Mouse (Mus musculus): ENCODE data around the gene Il25.
"Not testable (repeated sequence)": the region's sequence is repeated elsewhere in the genome, so short reads cannot be mapped to it uniquely, and the experiment has no call there.

Il25 gene

DNA sequence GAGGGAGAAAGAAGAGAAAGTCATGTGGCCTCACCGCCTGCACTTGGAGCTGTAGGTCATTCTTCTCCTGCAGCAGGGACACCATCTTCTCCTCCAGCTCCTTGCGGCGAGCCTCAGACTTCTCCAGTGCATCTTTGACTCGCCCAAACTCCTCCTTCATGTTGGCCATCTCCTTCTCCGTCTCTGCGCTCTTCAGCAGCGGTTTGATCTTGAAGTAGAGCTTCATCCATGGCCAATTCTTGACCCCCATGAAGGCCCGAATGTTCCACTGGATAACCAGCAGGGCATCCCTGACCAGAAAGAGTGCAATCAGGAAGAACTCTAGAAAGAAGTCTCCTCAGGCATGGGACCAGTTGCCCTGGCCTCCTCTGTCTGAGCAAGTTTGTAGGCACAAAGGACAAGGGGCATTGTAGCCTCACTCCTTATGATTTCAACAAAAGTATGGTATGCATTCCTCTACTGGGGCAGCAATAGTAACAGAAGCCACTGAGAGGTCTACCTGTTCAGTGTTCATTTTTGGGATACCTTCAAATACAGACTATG lies 21.2 kb downstream of the Il25 start:
- DNase-seq (ENCODE audit: low spot score): no peak

DNA sequence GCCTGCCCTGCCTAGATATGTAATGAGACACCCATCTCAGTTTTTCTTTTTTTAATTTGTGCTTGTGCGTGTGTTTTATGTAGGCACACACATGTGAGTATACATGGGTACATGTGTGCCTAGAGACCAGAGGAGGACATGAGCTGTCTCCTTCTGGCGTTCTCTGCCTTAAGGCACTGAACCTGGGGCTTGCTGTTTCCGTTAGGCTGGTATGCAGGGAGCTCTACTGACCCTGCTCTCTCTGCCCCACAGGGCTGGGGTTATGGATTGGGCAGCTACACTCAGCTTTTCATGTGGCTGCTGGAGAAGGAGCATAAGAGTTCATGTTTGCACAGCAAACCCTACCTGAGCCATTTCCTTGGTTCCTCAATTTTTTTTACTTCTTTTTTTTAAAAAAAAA lies 22.0 kb downstream of the Il25 start:
- DNase-seq (ENCODE audit: low spot score): no peak

DNA sequence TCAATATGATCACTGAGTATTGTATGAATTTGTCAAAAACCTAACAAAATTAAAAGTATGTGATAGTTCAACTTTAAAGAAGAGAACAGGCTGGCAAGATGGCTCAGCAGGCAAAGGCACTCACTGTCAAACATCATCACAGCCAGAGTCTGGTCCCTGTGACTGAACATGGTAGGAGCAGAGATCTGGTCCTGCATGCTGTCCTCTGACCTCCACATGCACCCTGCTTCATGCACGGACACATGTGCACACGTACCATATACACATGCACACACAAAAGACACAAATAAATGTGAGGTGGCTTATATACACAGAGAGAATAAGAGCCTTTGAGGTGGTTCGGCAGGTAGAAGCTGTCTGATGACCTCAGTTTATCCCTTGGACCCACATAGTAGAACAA lies 23.0 kb downstream of the Il25 start:
- no peak for DNase-seq (ENCODE audit: low spot score)

DNA sequence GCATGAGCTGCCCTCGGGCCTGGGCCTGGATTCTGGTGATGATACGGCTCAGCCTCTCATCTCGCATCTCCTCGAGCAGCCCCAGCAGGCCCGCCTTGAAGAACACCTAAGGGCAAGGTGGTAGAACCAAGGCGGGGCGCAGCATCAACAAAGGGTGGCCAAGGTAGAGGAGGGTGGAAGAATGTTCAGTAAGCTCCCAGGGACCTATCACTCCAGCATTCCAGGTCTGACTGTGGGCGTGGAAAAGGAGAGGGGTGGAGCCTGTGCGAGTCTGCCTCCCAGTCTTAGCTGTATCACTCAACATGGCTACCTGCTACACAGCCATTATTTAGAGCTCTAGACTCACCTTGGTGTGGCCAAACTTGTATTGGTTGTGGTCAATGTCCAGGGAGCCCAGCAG lies 24.0 kb downstream of the Il25 start:
- DNase-seq (ENCODE audit: low spot score): no peak

DNA sequence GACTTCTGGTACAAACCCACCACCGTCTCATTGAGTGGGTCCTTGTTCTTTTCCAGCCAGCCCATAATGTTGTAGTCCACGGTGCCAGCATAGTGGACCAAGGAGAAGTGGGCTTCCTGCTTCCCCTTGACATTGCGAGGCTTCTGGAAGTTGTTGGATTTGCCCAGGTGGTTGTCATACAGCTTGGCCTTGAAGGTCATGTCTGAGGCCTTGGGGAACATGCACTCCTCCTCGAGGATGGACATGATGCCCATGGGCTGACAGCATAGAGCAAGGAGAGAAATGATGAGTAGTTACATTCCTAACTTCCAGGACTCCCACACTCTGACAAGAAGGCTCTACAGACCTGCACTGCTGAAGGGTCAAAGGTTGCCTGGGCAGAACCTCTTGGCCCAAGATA lies 26.0 kb downstream of the Il25 start:
- no peak for DNase-seq (ENCODE audit: low spot score)

DNA sequence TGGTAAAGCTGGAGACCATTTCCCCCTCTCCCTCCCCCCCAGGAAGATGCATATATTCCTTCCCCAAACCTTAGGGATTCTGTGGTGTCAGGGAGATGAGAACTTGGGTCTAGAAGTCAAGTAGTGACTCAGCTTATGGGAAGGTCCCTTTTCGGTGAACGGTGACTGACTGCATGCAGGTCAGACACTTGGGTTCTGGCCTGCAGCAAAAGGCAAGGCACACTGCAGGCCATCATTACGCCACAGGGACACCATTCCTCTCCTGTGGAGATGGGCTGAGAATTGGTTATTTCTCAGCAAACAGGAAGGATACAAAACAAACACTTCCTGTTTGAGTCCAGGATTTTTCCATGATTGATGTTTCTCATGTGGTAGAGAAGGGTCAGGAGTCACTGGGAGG lies 26.7 kb downstream of the Il25 start:
- DNase-seq (ENCODE audit: low spot score): no peak

DNA sequence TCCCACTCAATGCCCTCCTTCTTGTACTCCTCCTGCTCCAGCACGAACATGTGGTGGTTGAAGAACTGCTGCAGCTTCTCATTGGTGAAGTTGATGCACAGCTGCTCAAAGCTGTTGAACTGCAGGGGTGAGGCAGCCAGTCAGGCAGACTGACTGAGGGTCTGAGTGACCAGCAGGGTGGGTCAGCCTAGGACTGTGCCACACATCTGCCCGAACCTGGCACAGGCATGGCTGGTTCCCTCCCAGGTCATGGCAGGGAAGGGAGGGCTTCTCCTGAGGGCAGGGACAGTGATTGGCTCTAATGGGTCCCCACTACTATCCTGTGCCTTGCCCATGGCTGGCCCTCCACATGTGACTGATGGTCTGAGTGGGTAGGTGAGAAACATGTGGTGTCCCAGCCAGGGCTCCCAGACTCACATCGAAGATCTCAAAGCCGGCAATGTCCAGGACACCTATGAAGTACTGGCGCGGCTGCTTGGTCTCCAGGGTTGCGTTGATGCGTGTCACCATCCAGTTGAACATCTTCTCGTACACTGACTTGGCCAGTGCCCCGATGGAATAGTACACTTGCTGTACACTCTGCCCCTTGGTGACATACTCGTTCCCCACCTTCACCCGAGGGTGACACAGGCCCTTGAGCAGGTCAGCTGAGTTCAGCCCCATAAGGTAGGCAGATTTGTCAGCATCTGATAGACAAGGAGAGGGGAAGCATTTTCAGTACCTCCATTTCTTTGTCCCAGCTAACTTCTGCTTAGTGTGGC lies 27.5 kb downstream of the Il25 start:
- not testable (repeated sequence) for DNase-seq (ENCODE audit: low spot score)

DNA sequence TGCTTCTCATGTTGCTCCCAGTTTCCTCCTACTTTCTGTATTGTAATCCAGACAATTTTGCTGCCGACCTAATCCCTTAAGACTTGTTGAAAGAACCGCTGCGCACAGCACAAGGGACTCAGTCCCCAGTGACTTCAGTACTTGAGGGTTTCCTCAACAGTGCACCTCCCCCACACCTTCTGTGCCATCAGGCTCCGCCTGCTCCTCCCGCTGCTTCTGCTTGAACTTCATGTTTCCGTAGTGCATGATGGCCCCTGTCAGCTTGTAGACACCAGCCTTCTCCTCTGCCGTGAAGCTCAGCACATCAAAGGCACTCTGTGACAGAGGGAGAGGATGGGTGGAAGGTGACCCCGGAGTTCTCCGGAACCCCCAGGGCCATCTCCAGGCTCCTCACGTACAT lies 28.3 kb downstream of the Il25 start:
- no peak for DNase-seq (ENCODE audit: low spot score)

DNA sequence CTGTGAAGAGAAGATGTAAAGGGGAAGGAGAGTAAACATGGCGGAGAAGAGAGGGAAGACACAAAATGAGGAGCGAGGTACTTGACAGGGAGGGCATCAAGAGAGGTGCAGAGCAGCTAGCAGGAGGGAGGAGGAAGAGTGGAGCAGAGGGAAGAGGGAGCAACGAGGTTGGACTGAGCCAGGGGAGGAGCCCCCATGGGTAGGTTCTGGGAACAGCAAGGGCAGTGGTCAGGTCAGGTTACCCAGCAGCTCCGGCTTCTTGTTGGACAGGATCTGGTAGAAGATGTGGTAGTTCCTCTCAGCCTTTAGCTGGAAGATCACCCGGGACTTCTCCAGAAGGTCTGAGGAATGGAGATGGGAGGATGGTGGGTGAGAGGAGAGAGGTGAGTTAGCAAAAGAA lies 29.0 kb downstream of the Il25 start:
- DNase-seq (ENCODE audit: low spot score): no peak

DNA sequence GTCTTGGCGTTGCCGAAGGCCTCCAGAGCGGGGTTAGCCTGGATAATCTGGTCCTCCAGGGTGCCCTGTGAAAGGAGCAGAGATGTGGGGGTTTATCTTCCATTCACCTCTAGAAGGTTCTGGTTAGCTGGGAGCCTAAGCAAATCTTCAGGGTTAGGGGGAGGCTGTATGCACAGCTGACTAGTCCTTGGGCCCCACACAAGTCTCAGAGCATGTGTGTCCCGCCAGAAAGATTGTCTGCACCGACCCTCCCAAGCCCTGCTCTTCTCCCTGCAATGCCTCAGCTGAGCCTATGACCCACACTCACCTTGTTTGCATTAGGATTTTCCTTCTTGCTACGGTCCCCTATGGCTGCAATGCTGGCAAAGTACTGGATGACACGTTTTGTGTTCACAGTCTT lies 30.2 kb downstream of the Il25 start:
- no peak for DNase-seq (ENCODE audit: low spot score)

DNA sequence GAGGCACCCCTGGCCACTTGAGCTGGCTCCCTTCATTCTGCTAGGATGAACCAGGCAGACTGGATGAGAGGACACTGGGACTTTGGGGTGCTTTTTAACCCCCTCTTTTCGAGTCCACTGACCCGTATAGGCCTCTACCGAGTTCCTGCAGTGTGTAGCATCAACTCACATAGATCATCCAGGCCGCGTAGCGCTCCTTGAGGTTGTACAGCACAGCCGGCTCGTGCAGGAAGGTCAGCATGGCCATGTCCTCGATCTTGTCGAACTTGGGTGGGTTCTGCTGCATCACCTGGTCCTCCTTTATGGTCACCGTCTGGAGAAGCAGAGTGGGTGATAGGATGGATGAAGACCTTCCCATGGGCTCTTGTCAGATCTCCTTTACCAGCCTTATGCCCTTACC lies 31.2 kb downstream of the Il25 start:
- DNase-seq (ENCODE audit: low spot score): no peak

DNA sequence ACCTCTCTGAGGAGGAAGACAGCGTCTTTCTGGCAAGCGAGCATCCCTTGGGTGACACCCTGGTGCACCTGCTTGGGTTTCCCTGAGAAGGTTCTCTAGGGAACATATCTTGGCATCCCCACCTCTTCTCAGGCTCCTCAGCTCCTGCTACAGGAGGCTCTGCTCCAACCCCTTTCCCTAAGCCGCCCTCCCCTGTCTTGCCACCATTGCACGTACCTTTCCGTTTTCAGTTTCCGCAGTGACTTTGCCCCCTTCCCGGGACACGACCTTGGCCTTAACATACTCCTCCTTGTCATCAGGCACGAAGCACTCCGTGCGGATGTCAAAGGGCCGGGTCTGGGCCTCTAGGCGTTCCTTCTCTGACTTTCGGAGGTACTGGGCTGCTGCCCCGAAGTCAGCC lies 32.5 kb downstream of the Il25 start:
- DNase-seq (ENCODE audit: low spot score): no peak

DNA sequence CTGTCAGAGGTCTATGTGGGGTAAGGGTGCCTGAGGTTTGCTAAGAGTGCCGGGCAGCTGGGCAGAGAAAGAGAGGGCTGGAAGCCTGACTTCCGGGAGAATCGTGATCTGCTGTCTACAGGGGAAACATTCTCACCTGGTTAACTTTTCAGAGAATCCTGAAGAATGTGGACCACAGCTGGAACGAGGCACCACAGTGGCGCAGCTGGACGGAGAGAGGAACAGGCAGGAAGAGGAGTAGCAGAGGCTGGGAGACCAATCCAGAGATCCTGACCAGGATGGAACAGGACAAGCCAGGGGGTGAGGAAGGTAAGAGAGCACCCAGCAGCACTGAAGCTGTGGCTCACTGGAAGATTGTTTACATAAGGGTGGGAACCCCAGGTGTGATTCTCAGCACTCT lies 33.1 kb downstream of the Il25 start:
- no peak for DNase-seq (ENCODE audit: low spot score)

DNA sequence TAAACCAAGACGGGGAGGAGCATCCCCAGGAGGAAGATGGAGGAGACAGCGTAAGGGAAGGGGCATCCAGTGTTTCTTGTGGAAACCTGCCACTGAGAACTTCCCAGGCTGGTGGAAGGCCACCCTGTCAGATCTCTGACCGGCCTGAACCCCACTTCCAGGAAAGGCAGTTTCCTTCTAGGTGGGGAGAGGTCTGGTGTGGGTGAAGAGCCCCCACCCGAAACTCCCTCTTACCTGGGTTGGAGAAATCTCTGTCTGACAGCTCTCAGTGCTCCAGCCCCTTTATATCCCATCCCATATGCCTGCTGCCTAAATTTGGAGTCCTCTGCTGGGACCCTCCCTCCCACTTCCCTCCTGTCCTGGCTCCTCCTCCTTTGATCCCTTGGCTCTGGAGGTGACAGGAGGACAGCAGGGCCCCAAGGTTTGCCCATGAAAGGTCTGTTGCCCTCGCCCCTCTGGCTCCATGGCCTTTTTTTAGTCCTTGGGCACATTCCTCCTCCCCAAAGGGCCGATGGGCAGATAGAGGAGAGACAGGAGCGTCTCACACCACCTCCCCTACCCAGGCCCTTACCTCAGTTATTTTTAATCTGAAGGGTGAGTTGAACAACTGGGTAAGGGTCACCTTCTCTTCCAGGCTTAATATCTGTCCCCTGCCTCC lies 34.0 kb downstream of the Il25 start, which contains the start of gene Myh6:
Gene Myh6 (minus strand): TSS at position 608 of the 658 bp plus-strand sequence.
- no peak for DNase-seq (ENCODE audit: low spot score)

DNA sequence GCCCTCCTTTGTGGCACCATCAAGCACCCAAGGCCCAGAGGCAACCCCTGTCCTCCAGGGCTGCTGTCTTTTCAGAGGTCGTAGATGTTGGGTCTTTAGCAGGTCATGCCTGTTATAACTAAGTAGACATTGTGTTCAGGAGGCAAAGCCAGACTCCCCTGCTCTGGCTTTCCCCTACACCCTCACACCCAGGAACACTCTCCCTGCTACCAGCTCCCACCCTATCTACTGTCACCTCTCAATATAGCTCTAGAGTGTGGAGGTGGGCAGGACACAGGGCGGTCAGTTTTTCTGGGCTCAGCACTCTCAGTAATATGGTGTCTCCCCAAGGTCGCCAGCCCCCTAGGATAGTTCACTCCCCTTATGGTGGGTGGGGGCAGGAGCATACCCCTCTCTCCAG lies 35.4 kb downstream of the Il25 start:
- DNase-seq (ENCODE audit: low spot score): no peak

DNA sequence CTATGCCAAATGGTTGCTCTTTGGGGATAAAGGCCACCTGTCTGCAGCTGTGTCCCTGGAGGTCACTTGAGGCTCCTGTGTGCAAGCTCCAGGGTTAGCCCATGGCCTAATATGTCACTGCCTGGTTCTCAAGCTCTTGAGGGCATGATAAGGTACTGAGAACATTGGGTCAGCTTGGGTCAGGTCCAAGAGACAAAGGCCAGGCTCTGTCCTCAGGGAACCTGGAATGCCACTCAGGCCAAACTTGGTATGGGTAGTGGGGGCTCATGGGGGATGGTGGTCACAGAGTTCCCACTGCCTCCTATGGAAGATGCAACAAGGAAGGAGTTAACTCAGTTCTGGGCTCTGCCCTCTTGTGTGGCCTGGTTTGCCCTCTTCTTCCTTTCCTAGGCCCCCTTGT lies 35.8 kb downstream of the Il25 start:
- DNase-seq (ENCODE audit: low spot score): no peak

DNA sequence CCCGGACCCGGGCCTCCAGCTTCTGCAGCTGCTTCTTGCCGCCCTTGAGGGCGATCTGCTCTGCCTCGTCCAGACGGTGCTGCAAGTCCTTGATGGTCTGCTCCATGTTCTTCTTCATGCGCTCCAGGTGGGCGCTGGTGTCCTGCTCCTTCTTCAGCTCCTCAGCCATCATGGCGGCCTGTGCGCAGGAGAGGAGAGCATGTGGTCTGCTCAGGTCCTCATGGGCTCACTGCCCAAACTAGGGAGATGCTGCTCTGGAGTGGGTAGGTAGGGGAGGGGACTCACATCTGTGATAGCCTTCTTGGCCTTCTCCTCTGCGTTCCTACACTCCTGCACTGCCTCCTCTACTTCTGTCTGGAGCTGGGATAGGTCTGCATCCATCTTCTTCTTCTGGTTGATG lies 40.3 kb downstream of the Il25 start:
- not testable (repeated sequence) for DNase-seq (ENCODE audit: low spot score)

DNA sequence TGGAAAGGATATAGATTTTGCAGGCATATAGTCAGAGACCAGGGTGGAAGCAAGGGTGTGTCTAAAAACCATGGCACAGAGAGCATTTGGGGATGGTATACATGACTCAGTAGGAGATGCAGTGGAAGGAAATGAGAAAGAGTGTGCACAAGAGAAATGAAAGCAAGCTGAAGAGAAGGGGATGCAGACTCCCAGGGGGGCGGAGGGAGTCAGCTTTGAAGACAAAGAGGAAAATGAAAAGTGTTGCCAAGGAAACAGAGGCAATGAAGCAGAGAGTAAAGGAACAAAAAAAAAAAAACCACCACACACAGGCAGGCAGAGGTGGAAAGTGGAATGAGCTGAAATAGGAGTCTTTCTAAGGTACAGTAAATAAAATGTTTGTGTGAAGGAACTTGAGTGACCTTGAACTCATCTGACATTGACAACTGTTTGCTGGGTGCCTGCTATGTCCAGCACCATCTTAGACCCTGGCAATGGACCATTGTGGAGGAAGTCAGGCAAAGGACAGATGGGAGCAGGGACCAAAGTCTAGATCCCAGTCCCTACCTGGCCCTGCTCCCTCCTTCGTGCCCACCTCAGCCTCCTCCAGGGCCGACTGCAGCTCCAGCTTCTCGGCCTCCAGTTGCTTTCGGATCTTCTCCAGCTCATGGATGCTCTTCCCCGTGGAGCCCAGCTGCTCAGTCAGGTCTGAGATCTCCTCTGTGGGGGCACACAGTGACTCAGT lies 41.7 kb downstream of the Il25 start:
- DNase-seq (ENCODE audit: low spot score): no peak

DNA sequence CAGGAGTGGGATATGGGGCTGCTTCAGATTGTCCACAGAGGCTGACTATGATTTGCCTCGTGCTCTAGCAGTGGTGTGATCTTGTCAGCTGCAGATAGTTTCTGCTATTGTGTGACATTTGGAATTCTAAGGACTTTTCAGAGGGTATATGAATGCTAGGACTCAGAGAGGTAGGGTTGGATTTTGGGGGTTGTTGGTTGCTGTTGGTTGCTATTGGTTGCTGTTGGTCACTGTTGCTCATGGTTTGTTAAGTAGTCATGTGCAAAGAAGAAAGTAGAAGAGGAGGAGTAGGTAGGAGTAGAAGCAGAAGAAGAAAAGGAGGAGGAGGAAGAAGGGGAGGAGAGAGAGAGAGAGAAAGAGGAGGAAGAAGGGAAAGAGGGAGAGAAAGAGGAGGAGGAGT lies 44.1 kb downstream of the Il25 start, which contains the start of gene Gm17428:
Gene Gm17428 (plus strand): TSS at position 301 of the 400 bp plus-strand sequence.
- no peak for DNase-seq (ENCODE audit: low spot score)

DNA sequence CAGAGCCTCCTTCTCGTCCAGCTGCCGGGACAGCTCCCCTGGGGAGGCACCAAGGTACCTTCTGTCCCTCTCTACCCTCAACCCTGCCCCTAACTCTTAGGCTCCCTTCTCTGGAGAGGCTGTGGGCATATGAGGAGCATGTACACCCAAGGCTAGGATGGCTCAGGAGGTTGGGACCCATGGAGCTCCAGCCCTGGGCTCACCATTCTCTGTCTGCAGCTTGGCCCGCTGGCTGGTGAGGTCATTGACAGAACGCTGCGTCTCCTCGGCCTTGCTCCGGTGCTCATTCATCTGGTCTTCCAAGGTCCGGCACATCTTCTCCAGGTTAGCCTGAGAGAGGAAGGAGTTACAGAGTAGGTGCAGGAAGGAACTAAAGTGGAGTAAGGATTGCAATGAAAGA lies 46.2 kb downstream of the Il25 start:
- no peak for DNase-seq (ENCODE audit: low spot score)

DNA sequence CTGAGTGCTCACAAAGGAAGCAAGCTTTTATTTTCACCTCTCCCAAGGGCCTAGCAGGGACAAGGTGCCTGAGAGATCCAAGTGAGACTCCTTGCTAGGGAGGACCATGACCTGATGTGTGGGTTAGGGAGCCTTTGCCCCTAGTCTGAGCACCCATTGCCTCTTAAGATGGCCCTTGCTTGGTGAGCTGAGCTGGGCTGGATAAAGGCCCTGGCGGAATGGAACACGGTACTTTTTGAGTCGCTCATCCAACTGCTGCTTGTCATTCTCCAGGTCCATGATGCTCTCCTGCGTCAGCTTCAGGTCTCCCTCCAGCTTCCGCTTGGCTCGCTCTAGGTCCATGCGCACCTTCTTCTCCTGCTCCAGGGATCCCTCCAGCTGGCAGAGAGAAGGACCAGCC lies 49.4 kb downstream of the Il25 start:
- DNase-seq (ENCODE audit: low spot score): no peak

All from MN1 (cell line).